Mouse (Mus musculus) midbrain, embryonic 11.5 days (tissue): Measurements from ENCODE around the gene Eif4e. TPM values are rescaled to one million over a fixed set of nuclear protein-coding genes. Genes with fewer than 3 reads are reported as not detected.

Experiments
- microRNA counts: library from miRNA; unstranded; fragments of <30 nt; microRNA quantifications from one replicate; lab custom pipeline; 2015
- microRNA-seq: library from miRNA; unstranded; fragments of <30 nt; microRNA quantifications from one replicate; pipeline ENCODE4, GENCODE M21; 2017
- polyA plus RNA-seq: library from polyadenylated mRNA; unstranded; fragments of >200 nt; fragmentation: Nextera tagmentation; extraction: Ambion mirVana; gene quantifications from 2 replicates; pipeline ENCODE4 v1.2.1, GENCODE M21; 2014

Gene Eif4e
- polyA plus RNA-seq, 1 experiment from 2014 or later, result 516 TPM

MicroRNAs encoded within 50 kb of the gene (microRNA counts, 519-probe panel; counts per million panel counts)
- not detected for microRNA mmu-miR-1956 (lab: Ali Mortazavi, UCI)

Small RNA genes lying within 50 kb of the gene (microRNA-seq; reads per million reads assigned to microRNA genes)
- gene Mir1956, result not detected

Other genes with a start within 250 kb of the Eif4e start
- gene Adh6a, start 212.9 kb upstream of the Eif4e start, polyA plus RNA-seq, result not detected in 2 replicates
- 0.33 and 0.41 TPM in 2 replicates for gene Adh6b, start 184.4 kb upstream of the Eif4e start, polyA plus RNA-seq
- gene Adh4, start 110.7 kb upstream of the Eif4e start, polyA plus RNA-seq, result not detected in 2 replicates
- gene Adh5, start 83.1 kb upstream of the Eif4e start, polyA plus RNA-seq, result 279 and 283 TPM in 2 replicates
- 49.2 and 53.7 TPM in 2 replicates for gene Metap1, start 36.7 kb upstream of the Eif4e start, polyA plus RNA-seq
- 46.6 and 48.6 TPM in 2 replicates for gene Tspan5, start 216.0 kb downstream of the Eif4e start, polyA plus RNA-seq